Mouse (Mus musculus) left cerebral cortex, adult 11 months (tissue): ENCODE results near the gene Btnl1.
A peak's percentile ranks its signal among the peaks of the same experiment; 100 is the strongest.

Experiments used
- DNase-seq: peaks from one replicate; pipeline ENCODE4 v3.0.0; 2022; ENCODE audit warnings: low spot score

The Btnl1 gene

DNA sequence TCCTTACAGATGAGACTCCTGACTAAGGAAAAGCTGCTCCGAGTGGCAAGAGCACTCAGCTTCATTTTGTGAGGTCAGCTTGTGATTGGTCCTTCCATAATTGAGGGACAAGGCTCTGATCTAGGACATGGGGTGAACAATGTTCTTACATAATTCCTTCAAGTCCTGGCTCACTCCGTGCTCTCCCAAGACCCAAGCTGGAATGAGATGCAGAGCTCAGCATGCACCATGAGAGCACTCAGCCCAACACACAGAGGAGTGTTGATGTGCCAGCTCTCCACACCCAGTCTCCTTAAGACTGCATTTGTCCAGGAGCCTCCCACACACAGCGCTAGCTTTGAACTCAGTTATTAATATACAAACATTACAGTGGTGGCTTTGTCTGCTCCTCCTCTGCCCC, 7.8 kb downstream of the Btnl1 start:
- DNase-seq = no peak

DNA sequence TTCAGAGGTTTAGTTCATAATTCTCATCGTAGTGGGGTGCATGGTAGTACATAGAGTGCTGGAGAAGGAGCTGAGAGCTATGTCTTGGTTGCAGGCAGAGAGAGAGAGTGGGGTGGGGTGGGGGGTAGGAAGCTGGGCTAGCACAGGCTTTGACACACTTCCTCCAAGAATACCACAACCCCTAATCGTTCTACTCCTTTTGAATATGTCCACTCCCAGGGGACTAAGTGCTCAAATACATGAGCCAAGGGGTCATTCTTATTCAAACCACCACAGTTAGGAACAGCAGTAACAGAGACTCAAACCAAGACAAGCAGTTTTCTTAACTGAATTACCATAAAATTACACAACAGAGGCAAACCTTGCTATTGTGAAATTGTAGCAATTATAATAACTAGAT, 9.7 kb downstream of the Btnl1 start:
- no peak for DNase-seq

DNA sequence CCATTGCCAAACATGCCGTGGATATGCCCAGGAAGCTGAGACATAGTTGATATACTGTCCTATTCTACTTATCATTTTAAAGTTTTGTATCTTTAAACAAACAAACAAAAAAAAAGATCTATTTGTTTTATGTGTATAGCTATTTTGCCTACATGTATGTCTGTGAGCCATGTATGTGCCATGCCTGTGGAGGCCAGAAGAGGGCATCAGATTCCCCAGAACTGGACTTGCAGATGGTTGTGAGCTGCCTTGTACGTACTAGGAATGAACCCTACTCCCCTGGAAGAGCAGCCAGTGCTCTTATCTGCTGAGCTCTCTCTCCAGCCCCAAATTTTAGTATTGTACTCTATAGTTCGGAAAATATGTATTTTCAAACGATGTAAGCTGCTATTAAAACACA, 11.6 kb downstream of the Btnl1 start:
- DNase-seq = no peak

DNA sequence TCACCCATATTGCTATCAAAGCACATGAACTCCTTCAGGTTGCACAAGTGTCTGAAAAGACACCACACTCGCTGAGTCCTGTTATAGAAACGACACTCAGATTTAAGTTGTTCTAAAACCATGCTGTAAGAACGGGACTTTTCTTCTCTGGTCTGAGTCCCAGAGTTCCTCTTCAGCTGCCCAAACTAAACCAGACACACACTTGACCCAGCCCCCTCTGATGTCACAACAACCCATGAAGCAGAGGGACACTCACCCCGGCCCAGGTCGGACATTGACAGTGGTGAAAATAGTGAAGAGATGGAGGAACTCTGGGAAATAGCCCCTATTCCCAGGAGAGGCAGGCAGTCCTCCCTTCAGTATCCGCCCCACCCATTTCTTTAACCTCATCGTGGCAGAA, 14.6 kb downstream of the Btnl1 start:
- no peak for DNase-seq

DNA sequence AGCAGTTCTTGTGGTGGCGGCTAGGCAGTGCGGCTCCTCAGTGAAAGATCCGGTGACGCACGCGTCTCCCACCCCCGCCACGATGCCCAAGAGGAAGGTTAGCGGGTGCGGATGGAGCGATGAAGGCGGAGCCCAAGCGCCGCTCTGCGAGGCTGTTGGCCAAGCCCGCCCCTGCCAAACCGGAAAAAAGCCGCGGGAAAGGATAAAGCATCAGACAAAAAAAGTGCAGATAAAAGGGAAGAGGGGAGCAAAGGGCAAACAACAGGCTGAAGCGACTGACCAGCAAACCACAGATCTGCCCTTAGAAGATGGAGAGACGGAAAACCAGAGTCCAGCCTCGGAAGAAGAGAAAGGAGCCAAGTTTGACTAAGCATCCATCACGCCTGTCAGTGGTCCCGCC, 15.4 kb downstream of the Btnl1 start:
- DNase-seq = no peak

DNA sequence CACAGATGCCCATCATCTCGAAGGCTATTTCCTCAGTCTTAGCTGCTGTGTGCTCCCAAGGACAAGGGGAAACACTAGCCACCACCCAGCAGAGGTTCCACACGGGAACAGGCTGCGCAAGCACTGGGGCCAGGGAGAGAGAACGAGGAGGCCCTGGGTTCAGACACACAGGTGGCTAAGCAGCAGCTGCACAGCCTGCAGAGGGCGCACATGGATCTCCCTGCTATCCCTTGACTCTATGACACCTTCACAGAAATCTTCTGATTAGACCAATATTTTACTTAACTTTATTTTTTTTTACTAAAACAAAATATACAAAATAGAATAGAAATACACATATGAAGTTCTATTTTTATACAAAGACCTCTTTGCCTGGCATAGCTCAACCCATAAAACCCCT, 20.4 kb downstream of the Btnl1 start:
- no peak for DNase-seq

DNA sequence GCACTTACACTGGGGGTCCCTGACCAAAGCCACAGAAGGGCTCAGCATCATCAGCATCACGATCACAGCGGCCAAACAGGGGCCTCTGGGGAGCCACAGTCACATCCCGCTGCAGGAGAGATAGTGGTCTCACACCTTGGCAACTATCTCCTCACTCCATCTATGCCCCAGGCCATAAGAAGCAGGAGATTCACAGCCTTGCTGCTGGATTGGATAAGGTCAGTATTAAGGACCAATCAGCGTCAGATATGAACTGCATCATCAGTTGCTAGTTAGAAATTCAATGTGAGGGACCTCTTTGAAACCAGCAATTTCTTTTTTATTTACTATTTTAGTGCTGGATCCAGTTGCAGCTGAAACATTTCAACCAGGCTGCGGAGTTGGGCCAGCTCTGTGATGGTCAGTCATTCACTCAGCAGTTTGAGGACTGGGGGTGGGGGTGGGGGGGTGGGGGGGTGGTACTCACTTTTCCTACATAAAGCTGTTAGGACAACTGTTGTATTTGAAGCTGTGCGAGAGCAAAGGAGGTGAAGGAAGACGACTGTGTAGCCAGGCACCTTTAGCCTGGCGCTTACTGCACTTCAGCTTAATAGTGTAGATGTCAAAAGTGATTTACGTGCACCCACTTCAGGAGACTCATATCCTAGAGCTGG, 21.3 kb downstream of the Btnl1 start:
- peak; percentile 86 for DNase-seq

DNA sequence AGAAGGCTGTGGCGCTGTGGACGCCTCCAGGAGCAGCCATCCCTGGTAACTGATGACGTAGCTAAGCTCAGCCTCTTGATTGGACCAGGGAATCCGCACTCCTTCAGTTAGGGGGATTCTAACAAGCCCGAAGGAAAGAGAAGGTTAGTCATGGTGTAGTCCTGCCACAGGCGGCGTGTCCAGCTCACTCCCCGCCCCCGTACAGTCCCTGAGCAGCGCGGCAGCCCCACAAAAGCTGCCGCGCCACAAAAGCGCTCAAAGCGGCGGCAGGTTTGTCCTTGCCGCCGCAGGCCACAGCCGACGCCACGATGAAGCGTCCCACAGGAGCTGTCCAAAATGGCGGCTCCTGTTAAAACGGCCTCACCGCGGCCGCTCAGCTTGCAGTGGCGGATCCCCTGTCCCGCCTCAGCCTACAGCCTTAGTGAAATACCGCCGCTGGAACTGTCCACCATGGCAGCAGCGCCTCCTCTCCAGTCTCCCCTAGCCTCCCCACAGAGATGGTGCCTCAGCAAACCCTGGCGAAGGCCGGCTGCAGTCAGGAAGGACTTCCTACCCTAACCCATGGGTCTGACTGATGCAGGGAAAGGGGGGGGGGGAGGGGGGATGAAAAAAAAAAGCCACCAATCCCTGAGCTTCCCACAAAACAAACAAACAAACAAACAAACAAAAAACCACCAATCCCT, 21.9 kb downstream of the Btnl1 start, which contains the start of gene BC051142:
BC051142 (plus strand) TSS at position 110 of the 683 bp plus-strand sequence.
- peak; percentile 85 for DNase-seq

DNA sequence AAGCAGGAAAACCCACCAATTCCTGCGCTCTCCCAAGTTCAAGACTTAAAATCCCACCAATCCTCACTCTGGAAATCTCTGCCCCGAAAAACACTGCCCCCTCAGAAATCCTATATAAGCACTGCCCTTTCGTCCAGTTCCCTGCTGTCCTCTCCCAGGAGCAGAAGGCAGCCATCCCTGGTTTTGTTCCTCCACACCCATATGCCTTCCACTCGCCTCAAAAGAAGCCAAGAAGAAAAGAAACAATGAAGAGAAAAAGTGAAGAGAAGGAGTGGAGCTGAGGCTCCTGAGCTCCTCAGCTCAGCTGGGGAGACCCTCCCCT, 22.4 kb downstream of the Btnl1 start:
- no peak for DNase-seq

DNA sequence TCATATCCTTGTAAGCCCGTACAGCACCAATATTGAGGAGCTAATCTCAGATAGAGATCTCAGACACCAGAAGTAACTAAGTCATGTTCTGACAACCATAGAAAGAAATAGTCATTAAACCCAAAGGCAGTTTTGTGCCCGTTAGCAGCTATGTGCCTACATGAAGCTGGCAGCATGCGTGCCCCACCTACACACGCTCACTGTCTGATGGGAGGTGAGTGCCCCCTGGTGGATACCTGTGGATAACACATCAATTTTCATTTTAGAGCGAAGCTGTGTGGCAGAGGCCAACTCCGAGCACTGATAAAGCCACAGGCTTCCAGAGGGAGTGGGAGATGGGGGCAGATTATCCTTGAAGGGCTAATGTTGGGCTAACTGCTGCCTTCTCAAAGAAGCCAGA, 34.2 kb downstream of the Btnl1 start:
- peak; percentile 70 for DNase-seq

DNA sequence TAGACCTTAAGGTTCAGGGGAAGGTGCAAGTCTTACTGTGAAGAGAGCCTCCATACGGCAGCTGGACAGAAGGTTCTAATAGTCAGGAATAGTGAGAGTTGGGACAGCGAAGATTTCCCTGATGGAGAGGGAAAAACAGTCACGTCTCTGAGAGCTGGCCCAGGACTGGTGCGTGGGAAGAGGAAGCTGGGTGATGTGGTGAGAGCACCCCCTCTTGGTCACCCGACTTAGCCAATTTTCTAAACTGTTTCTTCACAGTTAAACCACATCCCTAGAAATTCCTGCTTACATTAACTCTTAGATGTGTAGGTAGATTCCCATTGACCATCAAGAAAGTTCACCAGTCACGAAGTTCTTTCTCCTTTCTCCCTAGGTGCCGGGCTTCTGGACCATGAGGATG, 43.1 kb downstream of the Btnl1 start:
- DNase-seq = no peak

DNA sequence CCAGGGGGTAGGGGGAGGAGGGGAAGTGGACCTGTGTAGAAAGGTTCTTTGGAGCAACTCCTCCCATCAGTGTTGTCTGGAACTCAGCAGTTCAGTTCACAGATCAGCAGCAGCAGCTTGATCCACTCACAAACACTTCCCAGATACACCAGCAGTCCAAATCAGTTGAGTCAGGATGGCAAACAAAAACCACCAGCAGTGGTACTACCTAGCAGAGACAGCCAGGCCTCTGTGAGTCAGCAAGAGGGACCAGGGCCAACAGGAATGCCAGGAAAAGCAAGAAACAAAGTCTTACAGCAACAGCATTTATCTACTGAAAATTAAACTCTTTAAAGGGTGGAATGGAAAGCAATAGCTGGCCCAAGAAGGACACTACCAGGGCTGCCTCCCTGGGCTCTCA, 50.7 kb downstream of the Btnl1 start:
- no peak for DNase-seq
